In the genomic region with DNA sequence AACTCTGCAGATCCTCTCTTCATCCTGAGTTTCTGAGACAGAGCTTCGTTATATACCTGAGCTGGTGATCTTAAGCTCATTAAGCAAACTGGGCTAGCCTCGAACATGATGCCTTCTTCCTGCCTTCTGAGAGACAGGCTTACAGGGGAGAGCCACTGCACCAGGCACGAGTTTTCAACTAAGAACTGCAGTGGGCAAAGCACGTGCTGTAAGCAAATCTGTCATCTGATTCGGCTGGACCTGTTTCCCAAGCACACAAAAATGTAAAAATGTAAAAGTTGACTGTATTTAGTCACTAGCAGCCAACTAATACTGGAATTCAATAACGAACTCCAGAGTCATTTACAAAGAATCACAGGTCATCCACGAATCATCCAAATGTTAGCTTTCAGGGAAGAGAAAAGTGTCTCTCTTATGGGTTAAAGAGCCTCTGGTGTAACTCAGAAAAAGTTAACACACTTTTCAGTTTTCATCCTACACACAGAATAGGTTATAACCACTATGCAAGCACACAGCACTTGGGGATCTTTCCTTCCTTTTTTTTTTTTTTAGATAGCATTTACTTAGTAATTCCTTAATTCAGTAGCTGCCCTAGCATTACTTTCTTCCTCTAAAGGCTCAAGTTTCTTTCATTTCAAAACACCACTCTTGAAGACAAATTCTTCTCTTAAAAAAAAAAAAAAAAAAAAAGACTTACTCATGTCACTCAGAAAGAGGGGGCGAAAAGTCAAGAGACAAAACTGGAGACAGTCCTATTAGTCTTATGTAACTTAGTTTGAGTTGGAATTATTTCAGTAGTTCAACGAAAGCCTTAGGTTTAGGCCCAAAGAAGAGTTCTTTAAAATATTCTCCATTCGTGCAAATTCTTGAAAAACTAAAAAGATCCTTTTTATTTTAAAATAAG, we compare ENCODE assay signal across 9 mouse cellular contexts. TPM values are rescaled to one million over a fixed set of nuclear protein-coding genes. Genes with fewer than 3 reads are reported as not detected.
DNase-seq lines count a peak whose midpoint lies in the region; ATAC-seq and TF ChIP-seq lines count a peak whose summit lies in the region.
"Had no signal": no experiment of that assay in that cellular context is flagged by ENCODE, and none has a peak within 500 bp of the region (broad histone marks: within the 10 kb centered on the region; RNA-seq: fewer than 3 reads in every experiment).

No protein-coding gene starts in this region.

- H3K9me3 ChIP-seq in midbrain, embryonic 10.5 days (replicated peaks) = no peaks in the 10 kb centered on the region
- H3K9me3 ChIP-seq in midbrain, postnatal 0 days (ENCODE audit: low read length) = no peaks in the 10 kb centered on the region
- no peaks in the 10 kb centered on the region for H3K9me3 ChIP-seq in hindbrain, postnatal 0 days (ENCODE audit: low read length)
- no peaks in the 10 kb centered on the region for H3K9me3 ChIP-seq in stomach, embryonic 16.5 days (replicated peaks; ENCODE audit: control insufficient read depth, low read length)

- no peak for TF ChIP-seq CTCF in gastrocnemius, adult 2 months (IDR thresholded peaks at IDR 0.05)
- no peak for TF ChIP-seq CTCF in midbrain, postnatal 0 days (IDR thresholded peaks at IDR 0.05)
- no peak for TF ChIP-seq CTCF in hindbrain, postnatal 0 days (IDR thresholded peaks at IDR 0.05; ENCODE audit: low read depth)
- no peak for TF ChIP-seq CTCF in thymus, adult 2 months (IDR thresholded peaks at IDR 0.05; ENCODE audit: borderline replicate concordance, control insufficient read depth, extremely low read depth, insufficient read depth, low read length, poor library complexity)

- H3K4me1 ChIP-seq in midbrain, embryonic 10.5 days = peaks cover 39% of the 10 kb centered on the region
- H3K4me1 ChIP-seq in midbrain, postnatal 0 days (ENCODE audit: insufficient read depth, low read length) = peaks cover 9% of the 10 kb centered on the region
- H3K4me1 ChIP-seq in hindbrain, postnatal 0 days (ENCODE audit: insufficient read depth, low read length) = peaks cover 23% of the 10 kb centered on the region
- peaks cover 27% of the 10 kb centered on the region for H3K4me1 ChIP-seq in stomach, embryonic 16.5 days (ENCODE audit: control insufficient read depth, insufficient read depth, low read length)
- peaks cover 17% of the 10 kb centered on the region for H3K4me1 ChIP-seq in thymus, adult 2 months (replicated peaks; ENCODE audit: control insufficient read depth, insufficient read depth, low read length)

- no peaks in the 10 kb centered on the region for H3K27me3 ChIP-seq in midbrain, embryonic 10.5 days (ENCODE audit: low read depth, poor library complexity, severe bottlenecking)
- no peaks in the 10 kb centered on the region for H3K27me3 ChIP-seq in midbrain, postnatal 0 days (ENCODE audit: insufficient read depth, low read length)
- H3K27me3 ChIP-seq in hindbrain, postnatal 0 days (ENCODE audit: insufficient read depth, low read length) = no peaks in the 10 kb centered on the region
- no peaks in the 10 kb centered on the region for H3K27me3 ChIP-seq in stomach, embryonic 16.5 days (ENCODE audit: control insufficient read depth, insufficient read depth, low read length)
- no peaks in the 10 kb centered on the region for H3K27me3 ChIP-seq in thymus, adult 2 months (ENCODE audit: control insufficient read depth, insufficient read depth, low read length)

- intact Hi-C loops in gastrocnemius, adult 2 months (cut with DNase I) = no loop called here

- peak overlapping the region; percentile 49; the same call in 1 of the 2 replicates for H3K27ac ChIP-seq in gastrocnemius, adult 2 months
- H3K27ac ChIP-seq in midbrain, embryonic 10.5 days (replicated peaks) = no peak overlapping the region
- H3K27ac ChIP-seq in midbrain, postnatal 0 days (ENCODE audit: low read depth, low read length) = no peak overlapping the region
- H3K27ac ChIP-seq in hindbrain, postnatal 0 days = no peak overlapping the region
- H3K27ac ChIP-seq in stomach, embryonic 16.5 days (ENCODE audit: low read length) = no peak overlapping the region
- no peak overlapping the region for H3K27ac ChIP-seq in thymus, adult 2 months (ENCODE audit: control insufficient read depth, insufficient read depth, low read length)

- no peak for ATAC-seq in midbrain, postnatal 0 days (ENCODE audit: low FRiP score)
- ATAC-seq in hindbrain, postnatal 0 days = no peak
- no peak for ATAC-seq in stomach, embryonic 16.5 days (ENCODE audit: insufficient read depth, low FRiP score)

- H3K4me3 ChIP-seq in gastrocnemius, adult 2 months = peak overlapping the region; percentile 99
- H3K4me3 ChIP-seq in midbrain, embryonic 10.5 days = peak overlapping the region; percentile 14; the same call in 1 of the 2 replicates
- H3K4me3 ChIP-seq in midbrain, postnatal 0 days (ENCODE audit: low read depth, low read length) = no peak overlapping the region
- no peak overlapping the region for H3K4me3 ChIP-seq in hindbrain, postnatal 0 days (ENCODE audit: low read length)
- peak overlapping the region; percentile 2 for H3K4me3 ChIP-seq in stomach, embryonic 16.5 days (replicated peaks; ENCODE audit: low read length)
- H3K4me3 ChIP-seq in thymus, adult 2 months (ENCODE audit: control insufficient read depth, insufficient read depth, low read length) = no peak overlapping the region

- H3K36me3 ChIP-seq in midbrain, embryonic 10.5 days = peaks cover 28% of the 10 kb centered on the region
- H3K36me3 ChIP-seq in midbrain, postnatal 0 days (ENCODE audit: insufficient read depth, low read length) = no peaks in the 10 kb centered on the region
- no peaks in the 10 kb centered on the region for H3K36me3 ChIP-seq in hindbrain, postnatal 0 days (ENCODE audit: insufficient read depth, low read length)
- H3K36me3 ChIP-seq in stomach, embryonic 16.5 days (ENCODE audit: control insufficient read depth, insufficient read depth, low read length) = no peaks in the 10 kb centered on the region
- no peaks in the 10 kb centered on the region; the same call in 1 of the 2 replicates for H3K36me3 ChIP-seq in thymus, adult 2 months (ENCODE audit: control insufficient read depth, insufficient read depth, low read length)

- no peak overlapping the region for H3K9ac ChIP-seq in midbrain, postnatal 0 days (replicated peaks; ENCODE audit: low read length, poor library complexity, severe bottlenecking)
- no peak overlapping the region for H3K9ac ChIP-seq in hindbrain, postnatal 0 days (replicated peaks; ENCODE audit: low read length)
- no peak overlapping the region for H3K9ac ChIP-seq in stomach, embryonic 16.5 days (ENCODE audit: low read length)

- H3K4me2 ChIP-seq in midbrain, postnatal 0 days (ENCODE audit: low read depth, low read length, poor library complexity, severe bottlenecking) = no peak overlapping the region
- H3K4me2 ChIP-seq in hindbrain, postnatal 0 days (ENCODE audit: low read depth, low read length) = peak overlapping the region; percentile 21
- peak overlapping the region; percentile 95 for H3K4me2 ChIP-seq in stomach, embryonic 16.5 days (ENCODE audit: low read depth, low read length)

- DNase-seq in gastrocnemius, adult 2 months = no peak
- DNase-seq in gastrocnemius, adult 8-10 months (ENCODE audit: low spot score in 2 of 2) = no peak
- no peak for DNase-seq in midbrain, embryonic 10.5 days (ENCODE audit: low spot score)
- no peak for DNase-seq in midbrain, postnatal 0 days (ENCODE audit: low spot score)
- no peak for DNase-seq in hindbrain, postnatal 0 days (ENCODE audit: low spot score)
- no peak for DNase-seq in thymus, adult 2 months
- DNase-seq in thymus, adult 18-20 months = no peak
- DNase-seq: layer of hippocampus, postnatal 36 days had no signal

- no peak for TF ChIP-seq POLR2A in thymus, adult 2 months (IDR thresholded peaks at IDR 0.05; ENCODE audit: control insufficient read depth, extremely low read depth, insufficient read depth, low read length, poor library complexity)

- 88% methylated on average over 10 of the region's 10 CpGs for WGBS in midbrain, embryonic 10.5 days
- WGBS in midbrain, postnatal 0 days = 79% methylated on average over 10 of the region's 10 CpGs
- WGBS in hindbrain, postnatal 0 days = 77% methylated on average over 10 of the region's 10 CpGs
- WGBS in stomach, embryonic 16.5 days = 56% methylated on average over 10 of the region's 10 CpGs
- 75% methylated on average over 10 of the region's 10 CpGs for WGBS in thymus, adult 2 months

RNA-seq across cellular contexts. Expression of a gene that starts 3.1 kb away (rescaled TPM):
- total RNA-seq in gastrocnemius, adult 2 months (2021) = 100 to 1,000 TPM in 1 of 2 experiments, 10 to 100 TPM in 1; 65.4 to 115 TPM
- 10 to 100 TPM; 72.9 to 88.9 (median 79.3) TPM for total RNA-seq in gastrocnemius, adult 8-10 months (2022)
- polyA plus RNA-seq in midbrain, embryonic 10.5 days (2016; fragmentation: Nextera tagmentation; extraction: Ambion mirVana) = 13.8 and 14.3 TPM in 2 replicates
- total RNA-seq in midbrain, postnatal 0 days (2014; rRNA removed) = 23.2 and 27.4 TPM in 2 replicates
- polyA plus RNA-seq in midbrain, postnatal 0 days (2015; fragmentation: Nextera tagmentation; extraction: Ambion mirVana) = 9.9 and 11.1 TPM in 2 replicates
- 16.1 and 17.1 TPM in 2 replicates for total RNA-seq in hindbrain, postnatal 0 days (2014; rRNA removed)
- polyA plus RNA-seq in hindbrain, postnatal 0 days (2015; fragmentation: Nextera tagmentation; extraction: Ambion mirVana) = 11.3 and 11.7 TPM in 2 replicates
- polyA plus RNA-seq in stomach, embryonic 16.5 days (2015; fragmentation: Nextera tagmentation; extraction: Ambion mirVana) = 59.1 and 60.6 TPM in 2 replicates
- polyA plus RNA-seq in thymus, adult 2 months (2012; rRNA removed) = 20.9 and 34.0 TPM in 2 replicates

RNA-seq across cellular contexts. Expression of a gene that starts 42.0 kb away (rescaled TPM):
- total RNA-seq in gastrocnemius, adult 2 months (2021) = 1 to 10 TPM; 8.2 to 8.5 TPM
- 1 to 10 TPM; 6.1 to 7.3 (median 6.6) TPM for total RNA-seq in gastrocnemius, adult 8-10 months (2022)
- polyA plus RNA-seq in midbrain, embryonic 10.5 days (2016; fragmentation: Nextera tagmentation; extraction: Ambion mirVana) = 28.9 and 30.3 TPM in 2 replicates
- 26.1 and 26.6 TPM in 2 replicates for total RNA-seq in midbrain, postnatal 0 days (2014; rRNA removed)
- polyA plus RNA-seq in midbrain, postnatal 0 days (2015; fragmentation: Nextera tagmentation; extraction: Ambion mirVana) = 9.5 and 9.7 TPM in 2 replicates
- 23.8 and 33.8 TPM in 2 replicates for total RNA-seq in hindbrain, postnatal 0 days (2014; rRNA removed)
- polyA plus RNA-seq in hindbrain, postnatal 0 days (2015; fragmentation: Nextera tagmentation; extraction: Ambion mirVana) = 13.7 and 14.9 TPM in 2 replicates
- polyA plus RNA-seq in stomach, embryonic 16.5 days (2015; fragmentation: Nextera tagmentation; extraction: Ambion mirVana) = 23.2 and 23.7 TPM in 2 replicates
- polyA plus RNA-seq in thymus, adult 2 months (2012; rRNA removed) = 17.1 and 19.7 TPM in 2 replicates

Comparison
In these comparisons a context has a peak if more than half of its experiments do, and no peak if none do; other contexts are left out.
1. H3K4me3 ChIP-seq: peak in gastrocnemius, adult 2 months (single experiment), midbrain, embryonic 10.5 days (single experiment) and stomach, embryonic 16.5 days (single experiment); none in midbrain, postnatal 0 days (single experiment), hindbrain, postnatal 0 days (single experiment) and thymus, adult 2 months (single experiment).